Mouse (Mus musculus): ENCODE results near the gene Pate1. TPM values are rescaled to one million over a fixed set of nuclear protein-coding genes. Genes with fewer than 3 reads are reported as not detected.

Pate1 gene
- total RNA-seq (2023): not detected

DNA sequence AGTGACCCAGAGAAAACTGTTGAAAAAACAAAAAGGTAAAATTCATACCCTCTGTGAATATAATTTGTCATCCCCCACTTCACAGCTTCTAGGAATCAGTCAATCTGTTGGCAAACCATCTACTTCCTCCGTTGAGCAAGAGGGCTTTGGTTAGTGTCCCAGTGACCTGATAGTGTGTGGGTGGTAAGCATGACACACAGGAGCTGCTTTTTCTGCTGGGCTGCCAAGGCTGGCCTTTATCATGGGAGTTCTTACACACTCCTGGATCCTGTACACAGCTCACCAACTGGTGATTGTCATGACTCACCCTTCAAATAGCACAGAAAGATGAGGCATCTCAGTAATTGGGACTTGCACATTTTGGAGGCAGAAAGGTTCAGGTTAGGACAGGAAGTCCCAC lies at the start of gene Pate1:
Gene Pate1, minus strand, starts transcription at position 378 of the 400 bp plus-strand sequence.

DNA sequence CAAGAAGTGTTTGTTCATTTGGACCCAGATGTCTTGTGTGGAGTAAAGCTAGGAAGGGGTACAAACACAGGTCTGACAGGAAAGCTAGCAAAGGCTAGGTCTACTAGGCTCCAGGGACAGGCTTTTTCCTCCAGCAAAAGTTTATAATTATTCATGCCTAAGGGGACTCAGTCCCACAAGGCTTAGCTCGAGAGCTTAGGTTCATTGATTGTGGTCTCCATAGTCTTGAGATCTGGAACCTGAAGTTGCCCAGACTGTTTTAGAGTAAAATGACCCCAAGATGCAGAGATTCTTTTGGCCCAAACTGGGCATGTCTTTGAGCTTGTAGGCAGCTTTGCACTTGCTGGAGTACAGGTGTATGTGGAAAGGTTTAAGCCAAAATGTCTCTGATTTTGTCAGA lies 39.1 kb downstream of the Pate1 start, which contains the start of gene Pate3:
Gene Pate3, minus strand, starts transcription at position 101 of the 400 bp plus-strand sequence.

Other genes with a start within 250 kb of the Pate1 start
- not detected for gene Gm1113, start 169.1 kb downstream of the Pate1 start, total RNA-seq (2023)
- gene Ddx25, start 128.9 kb downstream of the Pate1 start, total RNA-seq (2023): 0.12 TPM
- 29.5 TPM for gene Pus3, start 128.8 kb downstream of the Pate1 start, total RNA-seq (2023)
- not detected for gene Pate2, start 117.1 kb downstream of the Pate1 start, total RNA-seq (2023)
- 8.9 TPM for gene Hyls1, start 117.0 kb downstream of the Pate1 start, total RNA-seq (2023)
- not detected for gene Pate4, start 75.4 kb downstream of the Pate1 start, total RNA-seq (2023)
- not detected for gene Pate3, start 39.2 kb downstream of the Pate1 start, total RNA-seq (2023)
- gene Gm17677, start 53.7 kb upstream of the Pate1 start, total RNA-seq (2023): not detected
- gene Gm17727, start 90.7 kb upstream of the Pate1 start, total RNA-seq (2023): not detected
- not detected for gene Gm27235, start 102.7 kb upstream of the Pate1 start, total RNA-seq (2023)
- gene D730048I06Rik, start 102.7 kb upstream of the Pate1 start, total RNA-seq (2023): not detected
- not detected for gene 9230110F15Rik, start 156.8 kb upstream of the Pate1 start, total RNA-seq (2023)
- not detected for gene 9230113P08Rik, start 221.0 kb upstream of the Pate1 start, total RNA-seq (2023)

Data from CD4-positive naive resting alpha-beta T cell, adult 57 days (primary cell).